Mouse (Mus musculus): ENCODE measurements around the gene 2010111I01Rik.

DNA sequence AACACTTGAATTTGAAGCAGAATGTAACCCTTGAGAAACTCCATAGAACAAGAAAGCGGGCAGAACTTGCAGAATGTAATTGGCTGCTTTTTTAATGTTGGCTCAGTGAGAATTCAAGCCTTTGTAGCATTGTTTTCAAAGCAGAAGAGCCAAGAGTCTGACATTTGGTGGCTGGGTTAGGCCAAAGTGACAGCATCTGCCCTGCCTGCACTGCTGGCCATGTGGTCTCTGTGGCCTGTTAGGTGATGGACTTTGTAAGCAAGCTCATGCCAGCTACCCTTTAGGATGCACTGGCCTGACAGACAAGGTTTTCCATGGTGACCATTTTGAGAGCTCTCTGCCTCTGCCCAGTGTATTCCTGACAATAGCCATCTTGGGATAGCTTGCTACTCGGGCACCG, 333.2 kb downstream of the 2010111I01Rik start:
- TF ChIP-seq CTCF (IDR thresholded peaks at IDR 0.05; ENCODE audit: low read depth, low read length), result no peak
- no peak for TF ChIP-seq POLR2A (IDR thresholded peaks at IDR 0.05; ENCODE audit: extremely low read depth, insufficient read depth, low read length)
